Mouse (Mus musculus) lung, postnatal 4 days (tissue): ENCODE results near the gene B4galnt3.

ENCODE experiments used
- DNase-seq, 2 experiments: peaks; one replicate each; pipeline ENCODE4 v3.0.0; 2021

Gene B4galnt3

GRCm38 (mm10) chr6:120274181-120274580 lies 20.2 kb downstream of the B4galnt3 start:
- DNase-seq, result no peak

DNA sequence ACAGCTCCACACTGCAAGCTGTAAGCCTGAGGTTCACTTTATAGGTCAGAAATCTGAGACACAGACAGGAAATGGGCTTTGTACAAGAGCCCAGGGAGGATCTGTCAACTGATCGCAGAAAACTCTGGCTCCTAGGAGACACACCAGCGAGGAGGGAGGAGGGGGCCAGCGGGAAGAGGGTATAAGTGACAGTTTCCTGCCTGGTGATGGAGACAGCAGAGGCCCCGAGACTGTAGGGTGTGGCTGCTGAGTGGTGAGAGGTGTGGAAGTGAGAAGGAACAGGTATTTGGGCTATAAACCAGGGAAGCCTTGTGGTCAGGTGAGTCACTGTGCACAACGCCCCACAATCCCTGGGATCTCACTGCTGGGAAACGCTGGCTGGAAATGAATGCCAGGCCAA lies 30.2 kb downstream of the B4galnt3 start:
- no peak for DNase-seq

DNA sequence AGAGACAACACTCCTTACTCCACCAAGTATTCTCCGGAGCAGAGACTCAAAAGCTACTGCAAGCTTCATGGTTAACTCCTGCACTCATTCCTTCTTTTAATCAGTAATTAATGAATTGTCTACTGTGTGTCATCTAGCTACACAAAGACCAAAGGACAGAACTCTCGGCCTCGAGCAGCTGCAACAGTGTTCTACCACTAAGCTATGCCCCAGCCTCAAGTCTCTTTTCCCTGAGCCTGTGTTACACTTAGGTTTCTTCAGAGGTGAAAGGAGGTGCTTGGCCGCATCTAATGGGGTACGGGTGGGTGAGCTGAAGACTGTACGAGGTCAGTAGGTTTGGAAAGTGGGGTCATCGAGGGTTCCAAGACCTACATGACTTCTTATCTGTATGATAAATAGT lies 30.8 kb downstream of the B4galnt3 start:
- DNase-seq, result no peak

DNA sequence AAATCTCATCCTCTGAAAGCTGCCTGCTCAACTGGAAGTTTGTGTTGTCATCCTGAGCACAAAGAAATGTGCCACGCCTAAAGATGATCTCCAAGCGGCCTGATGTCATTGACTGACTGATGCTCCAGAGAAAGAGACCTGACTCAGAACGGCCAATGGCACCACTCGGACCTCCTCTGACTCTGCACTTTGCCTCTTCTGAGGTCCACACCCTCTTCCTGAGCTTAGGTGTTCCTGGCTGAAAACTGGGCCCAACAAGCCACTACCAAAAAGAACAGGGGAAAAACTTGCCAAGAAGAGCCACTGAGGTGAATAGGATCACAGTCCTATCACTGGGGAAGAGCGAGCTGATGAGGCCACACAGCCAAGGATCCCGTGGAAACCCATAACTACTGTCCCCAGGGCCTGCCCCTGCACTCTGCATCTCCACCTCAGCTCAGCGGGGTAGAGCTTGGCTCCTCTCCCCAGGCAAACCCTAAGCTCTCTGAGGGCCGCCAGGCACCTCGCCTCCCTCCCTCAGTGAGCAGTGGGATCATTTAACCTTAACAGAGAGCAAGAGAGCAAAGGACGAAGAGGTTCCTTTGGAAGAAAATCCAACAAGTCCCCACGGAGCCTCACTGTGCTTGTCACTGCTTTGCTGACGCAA lies 31.4 kb downstream of the B4galnt3 start:
- no peak for DNase-seq

DNA sequence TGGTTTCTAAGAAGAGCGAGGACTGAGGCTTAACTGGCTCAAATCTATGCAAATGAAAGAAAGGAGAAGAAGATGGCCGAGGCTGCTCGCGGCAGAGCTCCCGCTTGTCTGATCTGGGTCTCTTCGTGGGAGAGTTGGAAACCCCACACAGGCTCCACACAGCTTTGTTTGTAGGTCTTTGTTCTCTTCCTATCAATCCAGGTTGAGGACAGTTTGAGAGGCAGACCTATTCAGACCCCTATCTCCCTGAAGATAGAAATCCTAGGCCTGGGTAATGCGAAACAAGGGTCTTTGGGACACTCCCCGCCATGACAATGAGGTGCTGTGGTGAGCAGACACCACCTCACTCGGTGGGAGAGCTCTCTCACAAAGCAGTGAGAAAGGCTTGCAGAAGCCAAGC lies 34.9 kb downstream of the B4galnt3 start:
- no peak for DNase-seq

GRCm38 (mm10) chr6:120256431-120256935 lies 37.9 kb downstream of the B4galnt3 start:
- no peak for DNase-seq

- DNase-seq, result no peak
Measured at GRCm38 (mm10) chr6:120255701-120256100, 38.7 kb downstream of the B4galnt3 start.

DNA sequence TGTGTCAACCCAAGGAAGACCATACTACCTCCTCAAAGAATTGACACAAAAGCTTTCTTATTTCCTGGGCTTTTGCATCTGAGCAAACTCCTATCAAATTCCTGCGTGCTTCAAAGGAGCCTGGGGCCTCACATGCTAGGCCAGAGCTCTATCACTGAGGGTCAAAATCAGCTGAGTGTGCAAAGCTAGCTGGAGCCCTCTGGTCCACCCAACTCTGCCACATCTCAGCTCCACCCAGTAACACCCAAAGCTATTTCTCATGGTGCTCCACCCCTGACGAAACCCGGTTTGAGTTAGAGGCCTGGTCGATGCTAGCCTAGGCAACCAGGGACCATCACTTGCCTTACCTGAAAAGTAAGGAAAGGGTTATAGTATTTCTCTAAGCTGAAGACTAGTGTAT lies 39.2 kb downstream of the B4galnt3 start:
- no peak for DNase-seq

DNA sequence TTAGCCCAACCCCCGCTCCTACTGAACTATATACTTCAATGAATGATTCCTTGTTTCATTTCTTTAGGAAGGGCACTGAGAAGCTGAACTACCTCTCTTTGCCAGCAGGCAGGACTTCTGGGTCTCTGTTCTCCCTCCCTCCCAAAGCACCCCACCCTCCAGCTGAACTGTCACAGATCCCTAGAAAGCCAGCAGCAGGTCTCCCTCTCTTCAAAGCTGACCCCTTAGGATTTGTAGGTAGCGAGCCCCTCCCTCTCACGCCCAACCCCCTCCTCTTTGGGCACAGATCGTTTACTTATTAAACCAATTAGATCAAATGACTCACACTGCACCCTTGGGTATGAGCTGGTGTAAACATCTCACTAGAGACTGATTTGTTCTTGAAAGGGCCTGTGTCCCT lies 39.7 kb downstream of the B4galnt3 start:
- no peak for DNase-seq

- DNase-seq, result no peak
Measured at GRCm38 (mm10) chr6:120252741-120253140, 41.6 kb downstream of the B4galnt3 start.

GRCm38 (mm10) chr6:120251010-120251409 lies 43.3 kb downstream of the B4galnt3 start:
- DNase-seq, result no peak

GRCm38 (mm10) chr6:120249831-120250230 lies 44.5 kb downstream of the B4galnt3 start:
- DNase-seq, result no peak

DNA sequence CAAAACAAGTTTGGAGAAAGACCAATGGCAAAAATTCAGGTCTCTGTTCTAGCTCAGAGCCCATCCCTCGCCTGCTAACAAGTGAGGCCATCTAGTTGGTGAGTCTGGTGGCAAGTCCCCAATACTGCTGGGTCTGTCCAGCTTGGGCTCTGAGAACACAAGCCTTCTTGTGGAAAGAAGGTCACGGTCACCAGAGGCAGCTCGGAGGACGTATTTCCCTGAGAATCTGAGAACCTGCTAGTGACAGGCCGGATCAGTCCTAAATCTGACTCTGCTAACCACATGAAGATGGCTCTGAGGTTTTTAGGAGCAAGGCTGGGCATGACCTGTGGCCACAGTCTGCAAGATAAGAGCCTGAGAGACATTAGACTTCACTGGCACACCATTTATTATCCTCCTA lies 47.7 kb downstream of the B4galnt3 start:
- DNase-seq, result no peak

GRCm38 (mm10) chr6:120243250-120243649 lies 51.1 kb downstream of the B4galnt3 start:
- DNase-seq, result no peak

DNA sequence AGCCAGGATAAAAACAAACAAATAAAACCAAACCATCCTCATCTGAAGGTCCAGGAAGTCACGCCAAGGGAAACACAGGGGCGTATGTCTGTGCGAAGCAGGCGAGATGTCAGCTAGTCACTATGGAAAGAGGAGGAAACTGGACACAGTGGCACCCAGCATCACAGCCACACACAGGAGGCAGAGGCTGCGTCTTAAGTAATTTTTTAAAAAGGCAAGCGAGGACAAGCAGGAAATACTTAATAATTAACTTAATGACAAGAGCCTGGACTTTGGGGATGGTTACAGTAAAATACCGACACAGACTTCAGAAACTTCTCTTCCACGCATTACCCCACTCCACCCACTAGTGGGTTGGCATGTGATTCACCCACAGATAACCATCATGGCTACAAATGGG lies 51.8 kb downstream of the B4galnt3 start:
- no peak for DNase-seq

DNA sequence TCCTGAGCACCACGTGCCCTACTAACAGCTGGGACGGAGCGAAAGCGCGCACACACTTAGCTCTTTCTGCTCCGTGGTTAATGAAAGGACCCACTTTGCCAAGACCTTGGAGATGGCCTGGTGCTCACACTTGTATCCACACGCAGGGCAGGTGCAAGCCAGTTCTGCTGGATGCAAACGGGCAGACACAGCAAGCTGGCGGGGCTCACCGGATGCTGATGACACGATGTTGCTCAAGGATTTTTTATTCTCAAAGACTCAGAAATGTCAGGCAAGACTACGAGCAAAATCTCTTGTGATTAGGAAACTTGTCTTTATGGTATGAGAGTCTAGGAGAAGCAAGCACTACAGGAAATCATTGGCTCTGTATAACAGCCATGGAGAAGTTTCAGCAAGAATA lies 52.9 kb downstream of the B4galnt3 start:
- no peak for DNase-seq

- no peak for DNase-seq
Measured at GRCm38 (mm10) chr6:120240461-120240860, 53.9 kb downstream of the B4galnt3 start.

DNA sequence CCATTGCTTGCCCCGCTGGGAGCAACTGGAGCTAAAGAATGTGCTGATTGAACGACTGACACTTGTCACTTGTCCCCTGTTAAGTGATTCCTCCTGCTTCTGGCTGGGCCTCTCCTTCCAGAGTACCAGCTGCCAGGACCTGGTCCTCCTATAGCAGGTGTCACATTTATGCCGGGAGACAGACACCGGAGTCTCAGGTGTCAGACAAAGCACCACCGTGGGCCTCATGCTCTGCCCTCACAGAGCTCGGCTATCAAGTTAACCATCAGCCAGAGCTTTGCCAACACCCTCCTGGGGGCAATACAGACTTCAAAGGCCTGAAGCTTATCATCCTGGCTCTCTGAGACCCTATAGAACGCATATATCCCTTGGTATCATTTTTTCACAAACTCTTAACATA lies 58.5 kb downstream of the B4galnt3 start:
- no peak for DNase-seq

GRCm38 (mm10) chr6:120232885-120233284 lies 61.5 kb downstream of the B4galnt3 start:
- no peak for DNase-seq

GRCm38 (mm10) chr6:120230441-120230840 lies 63.9 kb downstream of the B4galnt3 start:
- no peak for DNase-seq

- DNase-seq, result no peak
Measured at GRCm38 (mm10) chr6:120229806-120230205, 64.6 kb downstream of the B4galnt3 start.

- no peak for DNase-seq
Measured at GRCm38 (mm10) chr6:120227068-120227467, 67.3 kb downstream of the B4galnt3 start.

- no peak for DNase-seq
Measured at GRCm38 (mm10) chr6:120225355-120225754, 69.0 kb downstream of the B4galnt3 start.

DNA sequence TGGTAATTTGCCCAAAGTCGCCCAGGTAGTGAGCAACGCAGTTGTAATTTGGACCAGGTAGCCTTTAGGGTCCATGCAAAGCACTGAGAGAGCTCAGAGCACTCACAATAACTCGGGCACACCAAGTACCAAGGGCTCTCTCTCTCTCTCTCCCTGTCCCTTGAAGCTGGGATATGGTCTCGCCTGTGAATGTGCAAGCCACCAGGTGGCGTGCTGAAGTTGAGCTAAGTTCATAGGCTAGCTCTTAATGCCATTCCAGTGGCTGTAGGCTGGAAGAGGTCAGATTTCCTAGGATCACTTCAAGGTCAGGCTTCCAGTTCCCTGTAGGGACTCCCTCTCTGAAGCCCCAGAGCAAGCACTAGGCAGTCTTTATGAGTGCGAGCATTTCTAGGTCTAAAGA lies 71.7 kb downstream of the B4galnt3 start:
- DNase-seq, result peak; percentile 62 to 67

- no peak for DNase-seq
Measured at GRCm38 (mm10) chr6:120219281-120219680, 75.1 kb downstream of the B4galnt3 start.
